Mouse (Mus musculus) heart, embryonic 16.5 days (tissue): ENCODE results near the gene B4galt2. TPM values are rescaled to one million over a fixed set of nuclear protein-coding genes. Genes with fewer than 3 reads are reported as not detected.

Source experiments
- ATAC-seq: fragments of 200-750 bp; cut with Nextera tagmentation; replicated peaks from 2 replicates; pipeline ENCODE4 v1.8.0; 2017; ENCODE audit warnings: moderate number of reproducible peaks; ENCODE audit not compliant: insufficient read depth, low FRiP score; ENCODE audit errors: extremely low read depth
- H3K27ac ChIP-seq: fragments of 300-500 bp; sonication (generic); 2 replicates; pipeline ENCODE4 v1.5.1; 2014; ENCODE audit warnings: mild to moderate bottlenecking, low read length, control low read depth, moderate library complexity
- H3K27me3 ChIP-seq: fragments of 300-500 bp; sonication (generic); 2 replicates; pipeline ENCODE4 v1.6.1; 2014; ENCODE audit warnings: low read length, mixed read lengths; ENCODE audit not compliant: control insufficient read depth, insufficient read depth
- H3K36me3 ChIP-seq: fragments of 300-500 bp; sonication (generic); 2 replicates; pipeline ENCODE4 v1.6.1; 2014; ENCODE audit not compliant: control insufficient read depth, insufficient read depth
- H3K4me1 ChIP-seq: fragments of 300-500 bp; sonication (generic); 2 replicates; pipeline ENCODE4 v1.6.1; 2014; ENCODE audit warnings: low read length, mixed read lengths; ENCODE audit not compliant: control insufficient read depth, insufficient read depth
- H3K4me2 ChIP-seq: fragments of 300-500 bp; sonication (generic); 2 replicates; pipeline ENCODE4 v1.6.1; 2014; ENCODE audit warnings: low read depth, mild to moderate bottlenecking, control low read depth, low read length
- H3K4me3 ChIP-seq: fragments of 300-500 bp; sonication (generic); 2 replicates; pipeline ENCODE4 v1.5.1; 2014; ENCODE audit warnings: mild to moderate bottlenecking, control low read depth, low read length
- H3K9ac ChIP-seq: fragments of 300-500 bp; sonication (generic); 2 replicates; pipeline ENCODE4 v1.6.1; 2014; ENCODE audit warnings: low read length, control low read depth
- H3K9me3 ChIP-seq: fragments of 300-500 bp; sonication (generic); replicated peaks from 2 replicates; pipeline ENCODE4 v1.6.1; 2016; ENCODE audit warnings: low read length; ENCODE audit not compliant: control insufficient read depth
- WGBS: fragments of 180-500 bp; shearing (Covaris S2); extraction: QIAGEN DNeasy Blood & Tissue Kit; methylation state at CpG from one replicate; pipeline ENCODE4 v1.1.7; 2014; 5-methylcytosine and 5-hydroxymethylcytosine counted together
- polyA plus RNA-seq: library from polyadenylated mRNA; unstranded; fragments of >200 nt; fragmentation: Nextera tagmentation; extraction: Ambion mirVana; gene quantifications from 2 replicates; pipeline ENCODE4 v1.2.1, GENCODE M21; 2015

The B4galt2 gene
- polyA plus RNA-seq, 1 experiment from 2014 or later = 8.6 TPM

GRCm38 (mm10) chr4:117831920-117832691, 51.2 kb downstream of the B4galt2 start:
- no peaks in the 10 kb centered on the region for H3K27me3 ChIP-seq
- no peak overlapping the region for H3K4me3 ChIP-seq
- no peaks in the 10 kb centered on the region for H3K36me3 ChIP-seq
- no peak overlapping the region for H3K4me2 ChIP-seq
- WGBS = 52% methylated on average over 9 of the region's 9 CpGs
- peaks cover 30% of the 10 kb centered on the region for H3K4me1 ChIP-seq
- no peak for ATAC-seq
- no peak overlapping the region for H3K27ac ChIP-seq
- no peaks in the 10 kb centered on the region for H3K9me3 ChIP-seq
- no peak overlapping the region for H3K9ac ChIP-seq

- Histone ChIP-seq H3K27ac (no peak overlapping the region), H3K9me3 (no peaks in the 10 kb centered on the region), H3K4me2 (no peak overlapping the region), H3K27me3 (no peaks in the 10 kb centered on the region), H3K9ac (no peak overlapping the region), H3K4me3 (no peak overlapping the region), H3K36me3 (no peaks in the 10 kb centered on the region), H3K4me1 (peaks cover 28% of the 10 kb centered on the region)
- ATAC-seq = no peak
- WGBS = 66% methylated on average over 2 of the region's 2 CpGs
Observed at GRCm38 (mm10) chr4:117831499-117831898, 51.8 kb downstream of the B4galt2 start.

GRCm38 (mm10) chr4:117830801-117831200, 52.5 kb downstream of the B4galt2 start:
- no peak overlapping the region for H3K4me2 ChIP-seq
- no peak overlapping the region for H3K4me3 ChIP-seq
- no peaks in the 10 kb centered on the region for H3K27me3 ChIP-seq
- no peaks in the 10 kb centered on the region for H3K36me3 ChIP-seq
- no peak overlapping the region for H3K27ac ChIP-seq
- no peak for ATAC-seq
- peaks cover 28% of the 10 kb centered on the region for H3K4me1 ChIP-seq
- no peaks in the 10 kb centered on the region for H3K9me3 ChIP-seq
- no peak overlapping the region for H3K9ac ChIP-seq
- WGBS = 86% methylated on average over 9 of the region's 9 CpGs

GRCm38 (mm10) chr4:117830124-117830551, 53.1 kb downstream of the B4galt2 start:
- no peaks in the 10 kb centered on the region for H3K36me3 ChIP-seq
- H3K9me3 ChIP-seq = no peaks in the 10 kb centered on the region
- H3K9ac ChIP-seq = peak overlapping the region; percentile 42; the same call in 1 of the 2 replicates
- H3K27ac ChIP-seq = no peak overlapping the region
- peaks cover 28% of the 10 kb centered on the region for H3K4me1 ChIP-seq
- H3K4me2 ChIP-seq = peak overlapping the region; percentile 38; the same call in 1 of the 2 replicates
- ATAC-seq = peak; percentile 33; the same call in 1 of the 2 replicates
- peak overlapping the region; percentile 18; the same call in 1 of the 2 replicates for H3K4me3 ChIP-seq
- WGBS = 8% methylated on average over 5 of the region's 5 CpGs
- H3K27me3 ChIP-seq = no peaks in the 10 kb centered on the region

- 9% methylated on average over 12 of the region's 12 CpGs for WGBS
- peak; percentile 26; the same call in 1 of the 2 replicates for ATAC-seq
- no peaks in the 10 kb centered on the region for H3K27me3 ChIP-seq
- peaks cover 23% of the 10 kb centered on the region for H3K4me1 ChIP-seq
- no peaks in the 10 kb centered on the region for H3K36me3 ChIP-seq
- peak overlapping the region; percentile 18; the same call in 1 of the 2 replicates for H3K4me3 ChIP-seq
- peak overlapping the region; percentile 42; the same call in 1 of the 2 replicates for H3K9ac ChIP-seq
- peak overlapping the region; percentile 38; the same call in 1 of the 2 replicates for H3K4me2 ChIP-seq
- H3K27ac ChIP-seq = no peak overlapping the region
- no peaks in the 10 kb centered on the region for H3K9me3 ChIP-seq
Observed at GRCm38 (mm10) chr4:117829260-117830123, 53.8 kb downstream of the B4galt2 start.

- no peaks in the 10 kb centered on the region for H3K36me3 ChIP-seq
- no peaks in the 10 kb centered on the region for H3K27me3 ChIP-seq
- H3K9me3 ChIP-seq = no peaks in the 10 kb centered on the region
- peaks cover 21% of the 10 kb centered on the region for H3K4me1 ChIP-seq
- ATAC-seq = no peak
- no peak overlapping the region for H3K4me3 ChIP-seq
- WGBS = 50% methylated on average over 8 of the region's 8 CpGs
- H3K9ac ChIP-seq = no peak overlapping the region
- no peak overlapping the region for H3K27ac ChIP-seq
- H3K4me2 ChIP-seq = no peak overlapping the region
Observed at GRCm38 (mm10) chr4:117828572-117829145, 54.6 kb downstream of the B4galt2 start.

Other genes starting within 250 kb of the B4galt2 start
- 41.0 and 45.7 TPM in 2 replicates for gene Dmap1, start 201.2 kb downstream of the B4galt2 start, polyA plus RNA-seq
- gene Gm12845, start 159.1 kb downstream of the B4galt2 start, polyA plus RNA-seq = not detected in 2 replicates
- not detected in 2 replicates for gene Klf17, start 117.8 kb downstream of the B4galt2 start, polyA plus RNA-seq
- gene Slc6a9, start 49.0 kb downstream of the B4galt2 start, polyA plus RNA-seq = 5.3 and 6.7 TPM in 2 replicates
- 0.51 and 0.55 TPM in 2 replicates for gene Ccdc24, start 10.9 kb downstream of the B4galt2 start, polyA plus RNA-seq
- 229 and 244 TPM in 2 replicates for gene Atp6v0b, start 3.8 kb upstream of the B4galt2 start, polyA plus RNA-seq
- 12.5 and 15.1 TPM in 2 replicates for gene Dph2, start 8.5 kb upstream of the B4galt2 start, polyA plus RNA-seq
- gene Ipo13, start 31.5 kb upstream of the B4galt2 start, polyA plus RNA-seq = 43.7 and 49.4 TPM in 2 replicates
- 0.70 and 0.85 TPM in 2 replicates for gene Artn, start 46.3 kb upstream of the B4galt2 start, polyA plus RNA-seq